Mouse (Mus musculus): Measurements from ENCODE around the gene 1700029F12Rik. TPM values are rescaled to one million over a fixed set of nuclear protein-coding genes. Genes with fewer than 3 reads are reported as not detected.
A peak's percentile ranks its signal among the peaks of the same experiment; 100 is the strongest.
"Not testable (repeated sequence)": the region's sequence is repeated elsewhere in the genome, so short reads cannot be mapped to it uniquely, and the experiment has no call there.

The 1700029F12Rik gene
- polyA plus RNA-seq, 1 experiment from 2014 or later: not detected

- not testable (repeated sequence) for H3K4me3 ChIP-seq; ATAC-seq; H3K4me1 ChIP-seq; H3K9me3 ChIP-seq (replicated peaks); H3K36me3 ChIP-seq (ENCODE audit: poor library complexity, severe bottlenecking); H3K27ac ChIP-seq; H3K9ac ChIP-seq
- 40% methylated on average over 18 of the region's 18 CpGs for WGBS
- 0 out of 2 replicates have a peak overlapping the region, but pooled peaks have one; percentile 10 for H3K4me2 ChIP-seq
- H3K27me3 ChIP-seq: peaks cover 23% of the 10 kb centered on the region
These were observed 30.9 kb upstream of the 1700029F12Rik start for GRCm38 (mm10) chr13:97064844-97065621.

- ATAC-seq: no peak
- 0 out of 2 replicates have a peak, but pooled peaks cover 5% of the 10 kb centered on the region for H3K4me1 ChIP-seq
- H3K27me3 ChIP-seq: peaks cover 18% of the 10 kb centered on the region
- no peaks in the 10 kb centered on the region for H3K36me3 ChIP-seq (ENCODE audit: poor library complexity, severe bottlenecking)
- no peak overlapping the region; the same call in 1 of the 2 replicates for H3K9ac ChIP-seq
- 0 out of 2 replicates have a peak overlapping the region, but pooled peaks have one; percentile 10 for H3K4me2 ChIP-seq
- H3K27ac ChIP-seq: no peak overlapping the region
- no peak overlapping the region for H3K4me3 ChIP-seq
- 54% methylated on average over 3 of the region's 3 CpGs for WGBS
- no peaks in the 10 kb centered on the region for H3K9me3 ChIP-seq (replicated peaks)
These were observed 30.3 kb upstream of the 1700029F12Rik start for GRCm38 (mm10) chr13:97064413-97064812.

DNA sequence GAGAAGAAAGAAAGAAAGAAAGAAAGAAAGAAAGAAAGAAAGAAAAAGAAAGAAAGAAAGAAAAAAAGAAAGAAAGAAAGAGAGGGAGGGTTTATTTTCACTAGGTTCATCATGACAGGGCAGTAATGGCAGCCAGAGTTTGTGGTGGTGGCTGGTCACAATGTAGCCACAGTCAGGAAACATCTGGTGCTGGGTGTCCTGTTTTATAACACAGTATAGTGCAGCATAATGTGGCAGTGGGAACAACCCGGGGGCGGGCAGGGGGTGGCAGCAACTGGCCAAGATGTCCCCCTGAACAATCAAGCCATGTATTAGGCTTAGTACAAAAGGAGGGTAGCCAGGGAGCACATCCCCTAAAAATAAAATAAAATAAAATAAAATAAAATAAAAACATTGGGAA lies 29.3 kb upstream of the 1700029F12Rik start:
- Histone ChIP-seq H3K4me2 (no peak overlapping the region), H3K27ac (no peak overlapping the region), H3K27me3 (peaks cover 12% of the 10 kb centered on the region), H3K4me3 (no peak overlapping the region), H3K4me1 (0 out of 2 replicates have a peak, but pooled peaks cover 5% of the 10 kb centered on the region), H3K36me3 (ENCODE audit: poor library complexity, severe bottlenecking) (no peaks in the 10 kb centered on the region), H3K9me3 (replicated peaks) (no peaks in the 10 kb centered on the region), H3K9ac (no peak overlapping the region)
- 96% methylated on average over 2 of the region's 2 CpGs for WGBS
- ATAC-seq: no peak

- H3K4me3 ChIP-seq: no peak overlapping the region
- H3K9ac ChIP-seq: no peak overlapping the region
- WGBS: 97% methylated on average over 3 of the region's 3 CpGs
- H3K27ac ChIP-seq: no peak overlapping the region
- H3K36me3 ChIP-seq (ENCODE audit: poor library complexity, severe bottlenecking): no peaks in the 10 kb centered on the region
- H3K9me3 ChIP-seq (replicated peaks): no peaks in the 10 kb centered on the region
- 0 out of 2 replicates have a peak, but pooled peaks cover 3% of the 10 kb centered on the region for H3K4me1 ChIP-seq
- ATAC-seq: no peak
- peaks cover 2% of the 10 kb centered on the region; the same call in 1 of the 2 replicates for H3K27me3 ChIP-seq
- no peak overlapping the region for H3K4me2 ChIP-seq
These were observed 28.0 kb upstream of the 1700029F12Rik start for GRCm38 (mm10) chr13:97062151-97062550.

DNA sequence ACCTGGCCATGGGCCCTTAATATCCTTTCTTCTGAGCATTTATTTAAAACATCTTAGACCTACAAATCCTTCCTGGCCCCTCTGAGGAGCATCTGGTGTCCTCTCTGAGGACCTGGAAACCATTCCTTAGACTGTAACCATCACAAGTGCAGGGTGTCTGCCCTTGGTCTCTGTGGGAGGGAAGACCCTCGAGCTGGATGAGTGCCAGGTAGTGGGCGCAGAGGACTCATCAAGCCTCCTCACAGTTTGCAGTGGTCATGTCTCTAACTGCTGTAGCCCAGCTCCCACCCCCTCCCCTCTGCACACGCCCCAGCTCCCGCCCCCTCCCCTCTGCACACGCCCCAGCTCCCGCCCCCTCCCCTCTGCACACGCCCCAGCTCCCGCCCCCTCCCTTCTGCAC lies 26.2 kb upstream of the 1700029F12Rik start:
- Histone ChIP-seq H3K4me3 (no peak overlapping the region), H3K9me3 (replicated peaks) (no peaks in the 10 kb centered on the region), H3K4me2 (no peak overlapping the region), H3K4me1 (no peaks in the 10 kb centered on the region), H3K27me3 (no peaks in the 10 kb centered on the region), H3K36me3 (ENCODE audit: poor library complexity, severe bottlenecking) (no peaks in the 10 kb centered on the region), H3K27ac (no peak overlapping the region), H3K9ac (no peak overlapping the region)
- WGBS: 54% methylated on average over 5 of the region's 8 CpGs
- ATAC-seq: no peak

DNA sequence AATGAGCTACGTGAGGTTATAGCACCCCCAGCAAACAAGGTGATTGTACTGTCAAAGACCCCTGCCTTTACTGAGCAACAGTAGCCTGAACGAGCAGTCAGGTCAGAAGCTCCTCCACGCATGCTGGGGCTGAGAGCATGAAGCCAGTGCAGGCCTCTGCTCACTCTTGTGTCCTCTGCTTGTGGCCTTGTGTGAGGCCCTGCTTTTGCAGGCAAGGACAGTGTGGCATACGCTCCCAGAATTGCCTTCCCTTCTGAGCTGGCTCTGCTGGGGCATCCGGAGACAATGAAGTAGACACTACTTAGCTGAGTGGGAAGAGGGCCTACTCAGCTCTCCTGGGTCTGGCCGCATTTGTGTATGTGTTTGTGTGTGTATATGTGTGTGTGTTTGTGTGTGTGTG lies 25.6 kb upstream of the 1700029F12Rik start:
- Histone ChIP-seq H3K27me3 (no peaks in the 10 kb centered on the region), H3K4me2 (no peak overlapping the region), H3K9me3 (replicated peaks) (no peaks in the 10 kb centered on the region), H3K4me3 (no peak overlapping the region), H3K9ac (no peak overlapping the region), H3K4me1 (no peaks in the 10 kb centered on the region), H3K27ac (no peak overlapping the region), H3K36me3 (ENCODE audit: poor library complexity, severe bottlenecking) (no peaks in the 10 kb centered on the region)
- no peak for ATAC-seq
- 91% methylated on average over 6 of the region's 6 CpGs for whole genome bisulfite sequencing

DNA sequence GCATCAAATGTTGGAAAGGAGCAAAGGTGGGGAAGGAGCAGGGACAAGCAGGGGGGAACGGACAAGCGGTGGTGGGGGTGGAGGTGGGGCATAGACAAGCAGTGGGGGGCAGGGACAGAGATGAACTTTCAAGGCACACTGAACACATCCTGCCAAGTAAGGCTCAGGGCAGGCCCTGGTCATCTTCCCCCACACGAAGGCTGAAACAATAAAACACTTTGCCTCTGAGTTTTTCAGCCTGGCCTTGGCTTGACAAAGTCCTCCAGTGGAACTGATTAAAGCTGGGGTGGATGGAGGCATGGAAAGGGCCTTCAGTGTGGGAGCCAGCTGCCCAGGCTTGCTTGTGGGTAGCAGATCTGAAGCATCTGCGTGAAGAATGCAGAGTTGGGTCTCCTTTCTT lies 23.7 kb upstream of the 1700029F12Rik start:
- no peak for ATAC-seq
- Histone ChIP-seq H3K27ac (no peak overlapping the region), H3K4me2 (no peak overlapping the region), H3K27me3 (no peaks in the 10 kb centered on the region), H3K36me3 (ENCODE audit: poor library complexity, severe bottlenecking) (no peaks in the 10 kb centered on the region), H3K9me3 (replicated peaks) (no peaks in the 10 kb centered on the region), H3K9ac (no peak overlapping the region), H3K4me3 (no peak overlapping the region), H3K4me1 (no peaks in the 10 kb centered on the region)
- WGBS: 55% methylated on average over 4 of the region's 4 CpGs

DNA sequence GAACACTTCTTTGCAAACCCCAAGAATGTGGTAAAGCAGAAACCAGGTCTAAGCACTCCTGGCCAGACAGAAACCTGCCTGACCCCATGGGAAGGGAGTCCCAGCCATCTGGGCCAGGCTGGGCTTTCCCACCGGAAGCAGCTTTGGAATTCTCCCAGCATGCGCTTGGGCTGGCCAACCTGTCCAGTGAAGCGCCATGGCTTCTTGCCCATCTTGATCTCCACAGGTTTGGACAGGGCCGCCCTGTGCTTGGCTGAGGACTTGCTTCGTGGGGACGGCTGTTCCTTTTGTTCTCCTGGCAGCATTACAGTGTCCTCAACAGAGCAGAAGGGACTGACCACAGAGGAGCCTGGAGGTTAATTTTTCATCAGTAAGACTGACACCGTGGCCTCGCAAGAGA lies 19.7 kb upstream of the 1700029F12Rik start:
- 77% methylated on average over 8 of the region's 8 CpGs for WGBS
- H3K9me3 ChIP-seq (replicated peaks): no peaks in the 10 kb centered on the region
- no peak overlapping the region for H3K27ac ChIP-seq
- no peaks in the 10 kb centered on the region for H3K27me3 ChIP-seq
- no peak overlapping the region for H3K4me3 ChIP-seq
- no peak overlapping the region for H3K4me2 ChIP-seq
- no peak for ATAC-seq
- H3K9ac ChIP-seq: no peak overlapping the region
- no peaks in the 10 kb centered on the region for H3K4me1 ChIP-seq
- H3K36me3 ChIP-seq (ENCODE audit: poor library complexity, severe bottlenecking): no peaks in the 10 kb centered on the region

DNA sequence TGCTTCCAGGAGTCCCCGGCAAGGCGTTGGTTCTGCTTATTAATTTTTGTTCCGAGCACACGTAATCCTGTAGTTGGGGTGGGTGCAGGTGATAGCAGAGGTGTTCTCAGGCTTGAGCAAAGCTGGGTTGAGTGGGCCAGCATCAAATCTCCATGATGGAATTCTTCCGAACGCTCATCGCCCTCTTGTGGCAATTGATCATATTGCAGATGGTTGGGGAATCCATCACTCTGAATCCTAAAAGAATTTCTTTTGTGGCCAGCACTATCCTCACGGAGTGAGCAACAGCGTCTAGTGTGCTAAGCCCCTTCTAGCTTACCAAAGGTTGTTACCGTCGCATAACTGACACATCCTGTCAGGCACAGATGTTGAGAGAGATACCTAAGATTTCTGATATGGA lies 18.5 kb upstream of the 1700029F12Rik start:
- no peak overlapping the region for H3K4me2 ChIP-seq
- H3K4me3 ChIP-seq: no peak overlapping the region
- no peaks in the 10 kb centered on the region for H3K9me3 ChIP-seq (replicated peaks)
- no peaks in the 10 kb centered on the region for H3K36me3 ChIP-seq (ENCODE audit: poor library complexity, severe bottlenecking)
- ATAC-seq: peak; percentile 51
- H3K27me3 ChIP-seq: no peaks in the 10 kb centered on the region
- H3K4me1 ChIP-seq: no peaks in the 10 kb centered on the region
- H3K9ac ChIP-seq: no peak overlapping the region
- H3K27ac ChIP-seq: no peak overlapping the region
- 19% methylated on average over 11 of the region's 11 CpGs for WGBS

GRCm38 (mm10) chr13:97051158-97051557 lies 17.0 kb upstream of the 1700029F12Rik start:
- Histone ChIP-seq H3K27ac (no peak overlapping the region), H3K27me3 (no peaks in the 10 kb centered on the region), H3K9me3 (replicated peaks) (no peaks in the 10 kb centered on the region), H3K36me3 (ENCODE audit: poor library complexity, severe bottlenecking) (no peaks in the 10 kb centered on the region), H3K4me1 (no peaks in the 10 kb centered on the region), H3K4me3 (no peak overlapping the region), H3K4me2 (no peak overlapping the region), H3K9ac (no peak overlapping the region)
- peak; percentile 51 for ATAC-seq
- WGBS: 60% methylated on average over 6 of the region's 6 CpGs

DNA sequence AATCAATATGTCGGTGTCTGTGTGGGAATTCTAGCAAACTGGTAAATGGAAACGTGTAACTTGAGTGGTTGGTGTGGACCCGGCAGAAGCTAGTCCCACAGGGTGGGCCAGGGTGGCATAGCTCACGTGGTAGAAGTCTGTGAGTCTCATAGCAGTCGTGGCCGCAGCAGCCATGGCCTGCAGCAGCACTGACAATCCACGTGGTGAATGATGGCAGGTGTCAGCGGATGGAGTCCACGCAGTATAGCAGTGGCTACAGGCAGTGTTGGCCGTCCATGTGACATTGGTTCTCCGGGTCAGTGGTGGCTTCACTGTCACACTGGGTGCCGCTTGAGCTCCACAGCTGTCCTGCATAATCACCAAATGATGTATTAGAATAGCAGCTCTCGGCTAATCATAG lies 4.1 kb downstream of the 1700029F12Rik start:
- no peaks in the 10 kb centered on the region for H3K36me3 ChIP-seq (ENCODE audit: poor library complexity, severe bottlenecking)
- H3K27ac ChIP-seq: no peak overlapping the region
- H3K4me2 ChIP-seq: no peak overlapping the region
- no peak for ATAC-seq
- H3K4me3 ChIP-seq: no peak overlapping the region
- no peaks in the 10 kb centered on the region for H3K4me1 ChIP-seq
- WGBS: 91% methylated on average over 13 of the region's 13 CpGs
- no peak overlapping the region for H3K9ac ChIP-seq
- H3K27me3 ChIP-seq: no peaks in the 10 kb centered on the region
- no peaks in the 10 kb centered on the region for H3K9me3 ChIP-seq (replicated peaks)

DNA sequence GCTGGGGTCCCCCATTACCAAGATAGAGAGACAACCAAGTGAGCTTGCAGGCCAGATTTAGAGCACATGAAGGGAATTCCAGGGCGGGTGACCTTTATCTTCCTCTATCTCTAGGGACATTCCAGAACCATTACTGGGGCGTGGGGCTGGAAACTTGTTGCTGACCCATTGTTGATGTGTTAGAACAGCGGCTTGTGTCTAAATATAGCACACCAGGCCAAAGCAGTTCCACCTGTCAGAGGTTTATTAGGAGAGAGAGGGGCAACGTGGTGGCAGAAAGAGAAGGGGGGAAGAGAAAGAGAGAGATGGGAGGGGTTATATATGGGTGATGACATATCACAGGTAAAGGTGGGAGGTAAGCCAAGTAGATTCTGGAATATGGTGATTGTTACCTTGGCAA lies 12.3 kb downstream of the 1700029F12Rik start:
- 67% methylated on average over 4 of the region's 4 CpGs for WGBS
- Histone ChIP-seq H3K27me3 (no peaks in the 10 kb centered on the region), H3K27ac (no peak overlapping the region), H3K4me2 (no peak overlapping the region), H3K36me3 (ENCODE audit: poor library complexity, severe bottlenecking) (no peaks in the 10 kb centered on the region), H3K4me3 (no peak overlapping the region), H3K9ac (no peak overlapping the region), H3K4me1 (no peaks in the 10 kb centered on the region), H3K9me3 (replicated peaks) (no peaks in the 10 kb centered on the region)
- ATAC-seq: no peak

GRCm38 (mm10) chr13:97020122-97020521 lies 14.0 kb downstream of the 1700029F12Rik start:
- Histone ChIP-seq H3K36me3 (ENCODE audit: poor library complexity, severe bottlenecking) (no peaks in the 10 kb centered on the region), H3K27ac (no peak overlapping the region), H3K9me3 (replicated peaks) (no peaks in the 10 kb centered on the region), H3K4me3 (no peak overlapping the region), H3K27me3 (no peaks in the 10 kb centered on the region), H3K4me2 (no peak overlapping the region), H3K9ac (no peak overlapping the region), H3K4me1 (no peaks in the 10 kb centered on the region)
- no peak for ATAC-seq
- WGBS: 64% methylated on average over 5 of the region's 5 CpGs
